Mouse (Mus musculus): ENCODE measurements around the gene C2cd5. TPM values are rescaled to one million over a fixed set of nuclear protein-coding genes. Genes with fewer than 3 reads are reported as not detected.

C2cd5 gene
- polyA plus RNA-seq, 1 experiment from 2014 or later, result 43.1 TPM

DNA sequence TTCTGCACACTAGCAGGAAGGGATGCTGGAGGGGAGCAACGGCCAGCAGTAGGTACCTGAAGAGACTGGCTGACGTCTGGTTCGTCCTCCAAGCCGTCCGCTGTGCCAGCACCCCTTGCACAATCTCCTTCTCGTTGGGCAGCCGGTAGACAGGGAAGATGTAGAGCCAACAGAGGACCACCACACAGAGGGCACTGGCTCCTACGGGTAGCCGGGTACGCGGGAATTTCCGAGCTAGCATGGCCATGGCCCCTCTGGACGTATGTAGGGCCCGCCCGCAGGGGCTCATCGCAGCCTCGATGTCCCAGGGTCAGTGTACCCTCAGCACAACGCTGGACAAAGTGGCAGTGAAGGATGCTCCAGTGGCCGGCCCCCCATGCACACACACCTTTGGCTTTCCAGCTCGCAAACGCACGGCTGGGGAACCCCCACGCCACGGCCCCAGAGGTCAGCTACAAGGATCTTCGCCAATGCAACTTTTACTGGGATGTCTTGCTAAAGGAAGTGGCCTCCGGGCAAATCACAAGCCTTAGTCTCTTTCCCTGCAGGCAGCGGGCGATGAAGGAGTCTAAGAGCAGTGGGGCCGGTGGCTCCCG, 136.4 kb downstream of the C2cd5 start:
- H3K4me1 ChIP-seq (replicated peaks), result peaks cover 41% of the 10 kb centered on the region
- ATAC-seq (ENCODE audit: low FRiP score, low read depth), result peak; percentile 8; the same call in 1 of the 2 replicates
- peak overlapping the region; percentile 98 for H3K27ac ChIP-seq (replicated peaks)
- H3K4me3 ChIP-seq, result peak overlapping the region; percentile 88
- peak overlapping the region; percentile 73 for H3K4me2 ChIP-seq
- 12% methylated on average over 30 of the region's 30 CpGs for WGBS
- peak overlapping the region; percentile 94 for H3K9ac ChIP-seq
- no peaks in the 10 kb centered on the region for H3K27me3 ChIP-seq
- H3K36me3 ChIP-seq, result no peaks in the 10 kb centered on the region
- H3K9me3 ChIP-seq, result no peaks in the 10 kb centered on the region

GRCm38 (mm10) chr6:142962881-142963280, 137.1 kb downstream of the C2cd5 start:
- Histone ChIP-seq H3K9me3 (no peaks in the 10 kb centered on the region), H3K4me2 (peak overlapping the region; percentile 73), H3K27me3 (no peaks in the 10 kb centered on the region), H3K36me3 (no peaks in the 10 kb centered on the region), H3K27ac (replicated peaks) (peak overlapping the region; percentile 98; the same call in 1 of the 2 replicates), H3K4me3 (peak overlapping the region; percentile 88), H3K4me1 (replicated peaks) (peaks cover 41% of the 10 kb centered on the region), H3K9ac (peak overlapping the region; percentile 94; the same call in 1 of the 2 replicates)
- WGBS, result 82% methylated on average over 14 of the region's 14 CpGs
- ATAC-seq (ENCODE audit: low FRiP score, low read depth), result no peak

- WGBS, result 56% methylated on average over 10 of the region's 10 CpGs
- H3K27me3 ChIP-seq, result no peaks in the 10 kb centered on the region
- no peak overlapping the region for H3K27ac ChIP-seq (replicated peaks)
- no peak for ATAC-seq (ENCODE audit: low FRiP score, low read depth)
- no peaks in the 10 kb centered on the region for H3K36me3 ChIP-seq
- 0 out of 2 replicates have a peak overlapping the region, but pooled peaks have one; percentile 15 for H3K9ac ChIP-seq
- peak overlapping the region; percentile 73 for H3K4me2 ChIP-seq
- peaks cover 41% of the 10 kb centered on the region for H3K4me1 ChIP-seq (replicated peaks)
- H3K4me3 ChIP-seq, result peak overlapping the region; percentile 88
- H3K9me3 ChIP-seq, result no peaks in the 10 kb centered on the region
Observed at GRCm38 (mm10) chr6:142962476-142962875, 137.5 kb downstream of the C2cd5 start.

DNA sequence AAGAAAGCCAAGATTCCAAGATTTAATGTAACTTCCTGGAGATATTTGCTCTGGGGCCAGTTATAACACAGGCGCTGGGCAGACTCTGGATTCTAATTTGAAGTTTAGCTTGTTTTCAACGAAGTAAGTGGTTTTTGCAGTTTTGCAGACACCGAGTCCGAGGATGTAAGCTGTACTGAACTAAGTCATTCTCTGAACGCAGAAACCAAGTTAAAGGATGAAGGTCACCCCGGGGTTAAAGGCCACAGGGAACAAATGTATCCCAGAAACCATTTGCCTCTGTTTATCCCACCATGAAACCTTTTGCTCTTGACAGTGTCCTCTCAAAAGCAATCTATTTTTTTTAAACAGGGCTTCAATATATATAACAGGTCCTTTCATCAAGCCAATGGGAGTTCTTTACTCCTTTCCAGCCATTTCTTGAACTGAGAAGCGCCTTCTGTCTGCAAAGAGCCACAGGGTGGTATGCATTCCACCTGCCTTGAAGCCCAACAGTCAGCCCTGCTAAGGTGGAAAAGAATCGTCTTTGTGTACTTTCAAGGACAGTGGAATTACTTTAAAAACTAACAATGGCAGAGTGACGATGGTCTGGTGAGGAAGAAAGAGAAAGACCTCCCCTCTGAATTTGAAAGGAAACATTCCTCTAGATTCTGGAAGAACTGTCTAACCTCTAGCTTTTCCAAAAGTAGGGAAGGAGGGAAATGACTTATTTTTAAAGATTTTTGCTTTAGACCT, 138.1 kb downstream of the C2cd5 start:
- H3K36me3 ChIP-seq, result no peaks in the 10 kb centered on the region
- H3K9me3 ChIP-seq, result no peaks in the 10 kb centered on the region
- no peak for ATAC-seq (ENCODE audit: low FRiP score, low read depth)
- 0 out of 2 replicates have a peak overlapping the region, but pooled peaks have one; percentile 15 for H3K9ac ChIP-seq
- H3K4me1 ChIP-seq (replicated peaks), result peaks cover 41% of the 10 kb centered on the region
- 65% methylated on average over 9 of the region's 9 CpGs for WGBS
- peak overlapping the region; percentile 73 for H3K4me2 ChIP-seq
- H3K27me3 ChIP-seq, result no peaks in the 10 kb centered on the region
- peak overlapping the region; percentile 88 for H3K4me3 ChIP-seq
- no peak overlapping the region for H3K27ac ChIP-seq (replicated peaks)

Other genes with a start within 250 kb of the C2cd5 start
- gene St8sia1, start 135.7 kb downstream of the C2cd5 start, polyA plus RNA-seq (2015; fragmentation: Nextera tagmentation; extraction: Ambion mirVana), result 7.0 and 7.8 TPM in 2 replicates
- 43.8 and 46.4 TPM in 2 replicates for gene Etnk1, start 67.1 kb upstream of the C2cd5 start, polyA plus RNA-seq (2015; fragmentation: Nextera tagmentation; extraction: Ambion mirVana)